Mouse (Mus musculus): Measurements from ENCODE around the gene C2cd5.

GRCm38 (mm10) chr6:143146756-143147155 lies 46.8 kb upstream of the C2cd5 start:
- TF ChIP-seq CTCF (IDR thresholded peaks at IDR 0.05; ENCODE audit: extremely low read depth, insufficient read depth, insufficient read length, insufficient replicate concordance) (no peak), POLR2A (IDR thresholded peaks at IDR 0.05; ENCODE audit: low read depth, low read length) (no peak)

Measured in spleen, adult 2 months (tissue).